Mouse (Mus musculus): ENCODE results near the gene Smok2a.
"Not testable (repeated sequence)": the region's sequence is repeated elsewhere in the genome, so short reads cannot be mapped to it uniquely, and the experiment has no call there.

Gene Smok2a

GRCm38 (mm10) chr17:13220888-13221287 is at the start of gene Smok2a:
Gene Smok2a (plus strand): TSS chr17:13221188.
- DNase-seq (ENCODE audit: low spot score in 2 of 2) = no peak

DNA sequence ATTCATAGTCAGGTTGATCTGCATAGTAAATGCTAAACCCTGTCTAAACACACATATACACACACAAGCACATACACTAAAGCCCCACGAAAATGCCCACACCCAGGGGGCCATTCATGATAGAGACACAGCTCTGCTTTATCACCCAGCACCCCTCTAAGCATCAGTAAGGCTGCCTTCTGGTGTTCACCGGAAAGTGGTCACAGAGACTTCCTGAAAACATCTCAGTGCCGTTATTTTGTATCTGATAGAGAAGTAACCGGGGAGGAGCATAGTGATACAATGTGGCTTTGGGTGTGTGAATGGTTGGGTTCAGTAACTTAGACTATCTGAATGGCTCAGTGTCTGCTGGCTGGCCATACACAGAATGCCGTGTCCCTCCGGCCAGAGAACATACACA is 47.4 kb upstream of the Smok2a start:
- not testable (repeated sequence) for DNase-seq (ENCODE audit: low spot score in 2 of 2)

- DNase-seq (ENCODE audit: low spot score in 2 of 2) = not testable (repeated sequence)
Measured at GRCm38 (mm10) chr17:13174029-13174428, 47.0 kb upstream of the Smok2a start.

GRCm38 (mm10) chr17:13175609-13176008 is 45.4 kb upstream of the Smok2a start:
- not testable (repeated sequence) for DNase-seq (ENCODE audit: low spot score in 2 of 2)

- not testable (repeated sequence) for DNase-seq (ENCODE audit: low spot score in 2 of 2)
Measured at GRCm38 (mm10) chr17:13177796-13178195, 43.2 kb upstream of the Smok2a start.

DNA sequence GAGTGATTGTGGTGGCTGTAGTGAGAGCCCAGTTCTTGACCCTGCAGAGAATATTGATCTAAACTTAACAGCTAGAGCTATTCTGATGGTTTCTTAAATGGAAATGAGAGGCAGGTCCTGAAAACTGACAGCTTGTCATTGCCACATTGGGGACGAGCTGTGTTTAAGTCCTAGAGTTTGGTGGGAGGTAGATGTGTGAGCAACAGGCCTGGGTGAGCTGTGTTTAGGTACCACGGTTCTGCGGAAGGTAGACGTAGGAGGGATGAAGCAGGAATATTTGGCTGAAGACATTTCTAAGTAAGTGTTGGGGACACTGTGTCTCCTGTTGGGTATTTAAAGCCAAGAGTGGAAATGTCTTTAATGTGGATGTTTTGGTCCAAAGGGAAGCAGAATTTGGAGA is 42.0 kb upstream of the Smok2a start:
- DNase-seq (ENCODE audit: low spot score in 2 of 2) = not testable (repeated sequence)

DNA sequence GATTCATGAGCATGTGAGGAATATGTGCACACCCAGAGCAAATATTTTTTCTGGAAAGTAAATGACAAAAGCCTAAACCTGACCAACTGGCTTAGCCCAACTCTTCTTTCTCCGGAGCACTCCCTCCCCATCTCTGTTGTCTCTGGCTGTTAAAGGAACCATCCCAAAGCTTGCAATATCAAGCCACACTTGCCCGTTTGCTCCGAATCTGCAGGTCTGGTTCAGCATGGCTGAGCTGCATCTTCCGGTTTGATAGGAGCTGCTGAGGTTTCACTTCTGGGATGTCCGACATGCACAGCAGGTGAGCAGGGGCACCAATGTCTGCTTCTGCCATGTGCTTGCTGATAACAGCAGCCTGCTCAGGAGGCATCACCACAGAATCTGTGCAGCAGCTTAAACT is 40.5 kb upstream of the Smok2a start:
- peak in 1 of 2 experiments; percentile 10 for DNase-seq (ENCODE audit: low spot score in 2 of 2)

DNA sequence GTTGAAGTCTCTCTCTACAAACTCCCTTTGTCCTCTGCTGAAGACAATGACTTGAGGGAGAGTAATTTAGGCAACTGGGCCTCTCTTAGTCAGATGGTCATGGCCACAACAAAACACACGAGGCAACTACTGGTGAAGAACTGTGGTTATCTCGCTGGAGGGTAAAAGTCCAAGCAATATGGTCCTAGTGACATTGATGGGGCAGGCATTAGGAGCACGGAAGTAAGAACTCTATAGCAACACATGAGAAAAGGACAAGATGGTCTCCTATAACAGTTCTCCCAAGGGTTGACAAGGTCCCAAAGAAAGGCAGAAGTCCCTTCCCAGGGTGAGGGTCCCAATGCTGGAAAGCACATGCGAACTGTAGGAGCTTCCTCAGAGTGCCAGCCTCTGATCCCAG is 38.3 kb upstream of the Smok2a start:
- not testable (repeated sequence) for DNase-seq (ENCODE audit: low spot score in 2 of 2)

- DNase-seq (ENCODE audit: low spot score in 2 of 2) = not testable (repeated sequence)
Measured at GRCm38 (mm10) chr17:13184514-13184913, 36.5 kb upstream of the Smok2a start.

GRCm38 (mm10) chr17:13186541-13186940 is 34.4 kb upstream of the Smok2a start:
- DNase-seq (ENCODE audit: low spot score in 2 of 2) = not testable (repeated sequence)

GRCm38 (mm10) chr17:13187621-13188020 is 33.4 kb upstream of the Smok2a start:
- DNase-seq (ENCODE audit: low spot score in 2 of 2) = not testable (repeated sequence)

DNA sequence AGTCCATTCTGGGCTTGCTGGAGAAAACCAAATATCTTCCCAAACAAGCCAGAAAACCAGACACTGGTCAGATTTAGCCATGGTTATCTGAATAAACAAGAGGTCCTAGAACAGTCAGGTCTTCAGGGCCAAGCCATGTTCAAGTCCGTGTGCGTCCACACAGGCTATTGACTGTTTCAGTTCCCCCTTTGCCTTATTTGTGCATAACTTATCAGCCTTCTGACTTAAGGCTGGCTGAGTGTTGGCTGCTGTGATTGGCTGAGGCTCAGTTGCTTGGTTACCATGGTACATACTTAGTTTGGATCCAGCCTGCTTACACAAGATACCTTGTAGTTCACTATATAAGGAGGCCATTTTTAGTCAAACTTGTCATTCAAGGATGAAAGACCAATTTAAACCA is 32.1 kb upstream of the Smok2a start:
- not testable (repeated sequence) for DNase-seq (ENCODE audit: low spot score in 2 of 2)

DNA sequence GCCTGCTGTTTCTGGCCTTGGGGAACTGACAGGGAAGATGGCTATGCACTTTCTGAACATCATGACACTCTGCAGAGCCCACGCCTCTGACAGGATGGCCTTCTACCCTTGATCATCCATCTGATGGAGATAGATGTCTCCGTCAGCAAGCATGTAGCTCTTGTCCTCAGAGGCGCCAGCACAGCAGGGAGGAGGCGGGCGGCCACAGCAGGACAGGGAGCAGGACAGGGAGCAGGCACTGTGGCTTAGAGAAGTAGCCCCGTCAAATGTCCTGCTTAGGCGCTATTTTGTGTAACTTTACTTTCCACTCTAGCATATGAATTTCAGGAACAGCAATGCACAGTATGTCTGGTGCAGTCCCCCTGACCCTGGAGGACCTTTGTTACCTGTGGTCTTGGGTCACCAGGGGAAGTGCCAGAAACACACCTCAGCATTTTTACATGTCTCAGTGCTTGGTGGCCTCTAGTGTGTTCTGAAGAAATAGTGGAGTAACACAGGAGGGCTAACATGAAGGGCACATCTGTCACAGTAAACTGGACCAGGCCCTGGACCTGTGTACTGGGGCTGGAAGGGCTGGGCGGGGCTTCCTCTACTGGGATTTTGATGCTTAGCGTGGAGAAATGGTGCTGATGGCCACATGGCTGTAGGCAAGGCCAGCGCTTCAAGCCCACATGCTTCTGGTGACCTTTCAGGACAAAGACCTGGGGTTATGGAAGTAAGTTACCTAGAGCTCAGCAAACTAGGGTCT is 30.0 kb upstream of the Smok2a start:
- not testable (repeated sequence) for DNase-seq (ENCODE audit: low spot score in 2 of 2)

GRCm38 (mm10) chr17:13196486-13196885 is 24.5 kb upstream of the Smok2a start:
- not testable (repeated sequence) for DNase-seq (ENCODE audit: low spot score in 2 of 2)

DNA sequence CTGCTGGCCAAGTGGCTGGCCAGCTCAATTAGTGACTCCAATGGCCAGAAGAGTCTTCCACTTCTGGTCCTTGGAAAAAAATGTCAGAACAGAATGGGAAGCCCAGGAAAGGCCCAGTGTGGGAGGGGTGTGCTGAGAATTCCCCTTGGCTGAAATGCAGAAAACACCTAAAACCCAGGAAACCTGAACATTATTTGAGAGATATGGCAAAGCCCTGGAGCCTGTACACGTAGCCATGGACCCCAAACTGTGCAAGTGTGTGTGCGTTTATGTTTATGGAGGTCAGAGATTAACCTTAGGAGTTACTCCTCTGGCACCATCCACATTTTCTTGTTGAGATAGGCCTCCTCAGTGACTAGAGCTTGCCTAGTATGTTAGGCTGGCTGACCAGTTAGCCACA is 22.2 kb upstream of the Smok2a start:
- not testable (repeated sequence) for DNase-seq (ENCODE audit: low spot score in 2 of 2)

GRCm38 (mm10) chr17:13199880-13200409 is 21.0 kb upstream of the Smok2a start:
- peak; percentile 65 to 72 for DNase-seq (ENCODE audit: low spot score in 2 of 2)

- not testable (repeated sequence) for DNase-seq (ENCODE audit: low spot score in 2 of 2)
Measured at GRCm38 (mm10) chr17:13201551-13201950, 19.4 kb upstream of the Smok2a start.

- DNase-seq (ENCODE audit: low spot score in 2 of 2) = not testable (repeated sequence)
Measured at GRCm38 (mm10) chr17:13202453-13203107, 18.4 kb upstream of the Smok2a start.

- DNase-seq (ENCODE audit: low spot score in 2 of 2) = not testable (repeated sequence)
Measured at GRCm38 (mm10) chr17:13205247-13205646, 15.7 kb upstream of the Smok2a start.

DNA sequence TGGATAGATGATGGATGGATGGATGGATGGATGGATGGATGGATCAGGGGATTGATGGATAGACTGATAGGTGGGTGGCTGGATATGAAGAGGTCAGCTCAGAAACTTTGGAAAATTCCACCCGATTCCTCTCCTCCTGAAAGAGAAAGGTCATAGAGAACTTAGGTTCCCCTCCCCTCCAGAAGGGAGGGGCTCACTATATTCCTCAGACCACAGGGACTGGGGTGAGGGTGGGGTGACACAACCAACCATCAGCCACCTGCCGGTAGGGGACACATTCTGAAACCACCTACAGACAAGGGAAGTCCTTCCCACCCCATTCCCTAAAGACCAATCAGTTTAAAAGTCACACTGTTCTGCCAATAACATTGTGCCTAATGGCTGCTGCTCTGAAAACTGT is 14.5 kb upstream of the Smok2a start:
- DNase-seq (ENCODE audit: low spot score in 2 of 2) = no peak

DNA sequence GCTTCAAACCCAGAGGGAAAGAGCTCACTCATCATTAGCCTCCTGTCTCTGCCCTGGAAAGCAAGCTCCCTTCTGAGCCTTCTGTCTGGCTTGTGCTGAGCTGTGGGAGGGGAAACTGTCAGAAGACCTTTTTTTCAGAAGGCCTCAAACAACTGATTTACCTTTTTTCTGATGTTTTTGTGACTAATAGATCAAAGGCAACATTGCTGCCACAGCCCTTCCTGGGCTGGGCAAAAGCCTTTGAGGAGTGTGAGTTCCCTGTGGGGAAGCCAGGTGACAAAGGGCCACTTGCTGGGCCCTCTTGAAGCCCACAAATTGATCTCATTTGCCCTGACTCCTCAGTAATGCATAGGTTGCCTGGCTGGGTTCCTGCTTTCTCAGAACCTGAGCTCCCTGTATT is 12.5 kb upstream of the Smok2a start:
- not testable (repeated sequence) for DNase-seq (ENCODE audit: low spot score in 2 of 2)

GRCm38 (mm10) chr17:13212136-13212850 is 8.7 kb upstream of the Smok2a start:
- no peak for DNase-seq (ENCODE audit: low spot score in 2 of 2)
